Mouse (Mus musculus): Measurements from ENCODE around the gene Smarca2. TPM values are rescaled to one million over a fixed set of nuclear protein-coding genes. Genes with fewer than 3 reads are reported as not detected.

Gene Smarca2
- polyA plus RNA-seq, 1 experiment, result 2.1 TPM

GRCm38 (mm10) chr19:26756399-26756798 is 151.5 kb downstream of the Smarca2 start:
- Histone ChIP-seq H3K27me3 (ENCODE audit: control insufficient read depth, insufficient read depth, insufficient read length) (no peaks in the 10 kb centered on the region), H3K36me3 (ENCODE audit: control insufficient read depth, insufficient read depth) (no peaks in the 10 kb centered on the region), H3K79me3 (ENCODE audit: low read depth) (no peaks in the 10 kb centered on the region), H3K4me3 (ENCODE audit: insufficient read depth, poor library complexity, severe bottlenecking) (no peak overlapping the region), H3K79me2 (ENCODE audit: control insufficient read depth, insufficient read depth) (no peaks in the 10 kb centered on the region), H3ac (ENCODE audit: control insufficient read depth, insufficient read length, low read depth) (no peak overlapping the region)
- TF ChIP-seq CEBPB (IDR thresholded peaks at IDR 0.05; ENCODE audit: low read depth) (no peak), USF1 (IDR thresholded peaks at IDR 0.05; ENCODE audit: low read depth) (no peak), MYOG (IDR thresholded peaks at IDR 0.05; ENCODE audit: control insufficient read depth, extremely low read depth, insufficient read length) (no peak), MYOD1 (IDR thresholded peaks at IDR 0.05; ENCODE audit: control insufficient read depth, insufficient read length, low read depth) (no peak), FOSL1 (IDR thresholded peaks at IDR 0.05; ENCODE audit: insufficient read depth, low read length, poor library complexity, severe bottlenecking) (no peak), MAX (IDR thresholded peaks at IDR 0.05) (no peak), CTCF (IDR thresholded peaks at IDR 0.05; ENCODE audit: control insufficient read depth, insufficient read depth, insufficient read length) (no peak)

GRCm38 (mm10) chr19:26758156-26758555 is 153.3 kb downstream of the Smarca2 start:
- Histone ChIP-seq H3K27me3 (ENCODE audit: control insufficient read depth, insufficient read depth, insufficient read length) (no peaks in the 10 kb centered on the region), H3ac (ENCODE audit: control insufficient read depth, insufficient read length, low read depth) (no peak overlapping the region), H3K79me2 (ENCODE audit: control insufficient read depth, insufficient read depth) (no peaks in the 10 kb centered on the region), H3K36me3 (ENCODE audit: control insufficient read depth, insufficient read depth) (no peaks in the 10 kb centered on the region), H3K79me3 (ENCODE audit: low read depth) (no peaks in the 10 kb centered on the region), H3K4me3 (ENCODE audit: insufficient read depth, poor library complexity, severe bottlenecking) (no peak overlapping the region)
- no peak for TF ChIP-seq MYOD1 (IDR thresholded peaks at IDR 0.05; ENCODE audit: control insufficient read depth, insufficient read length, low read depth)
- TF ChIP-seq MAX (IDR thresholded peaks at IDR 0.05), result no peak
- TF ChIP-seq MYOG (IDR thresholded peaks at IDR 0.05; ENCODE audit: control insufficient read depth, extremely low read depth, insufficient read length), result no peak
- TF ChIP-seq FOSL1 (IDR thresholded peaks at IDR 0.05; ENCODE audit: insufficient read depth, low read length, poor library complexity, severe bottlenecking), result no peak
- TF ChIP-seq USF1 (IDR thresholded peaks at IDR 0.05; ENCODE audit: low read depth), result no peak
- no peak for TF ChIP-seq CTCF (IDR thresholded peaks at IDR 0.05; ENCODE audit: control insufficient read depth, insufficient read depth, insufficient read length)
- TF ChIP-seq CEBPB (IDR thresholded peaks at IDR 0.05; ENCODE audit: low read depth), result no peak

- Histone ChIP-seq H3K79me3 (ENCODE audit: low read depth) (no peaks in the 10 kb centered on the region), H3K79me2 (ENCODE audit: control insufficient read depth, insufficient read depth) (no peaks in the 10 kb centered on the region), H3K27me3 (ENCODE audit: control insufficient read depth, insufficient read depth, insufficient read length) (no peaks in the 10 kb centered on the region), H3K36me3 (ENCODE audit: control insufficient read depth, insufficient read depth) (no peaks in the 10 kb centered on the region), H3ac (ENCODE audit: control insufficient read depth, insufficient read length, low read depth) (no peak overlapping the region), H3K4me3 (ENCODE audit: insufficient read depth, poor library complexity, severe bottlenecking) (no peak overlapping the region)
- TF ChIP-seq MYOD1 (IDR thresholded peaks at IDR 0.05; ENCODE audit: control insufficient read depth, insufficient read length, low read depth) (no peak), MYOG (IDR thresholded peaks at IDR 0.05; ENCODE audit: control insufficient read depth, extremely low read depth, insufficient read length) (no peak), MAX (IDR thresholded peaks at IDR 0.05) (no peak), USF1 (IDR thresholded peaks at IDR 0.05; ENCODE audit: low read depth) (no peak), CTCF (IDR thresholded peaks at IDR 0.05; ENCODE audit: control insufficient read depth, insufficient read depth, insufficient read length) (no peak), CEBPB (IDR thresholded peaks at IDR 0.05; ENCODE audit: low read depth) (no peak), FOSL1 (IDR thresholded peaks at IDR 0.05; ENCODE audit: insufficient read depth, low read length, poor library complexity, severe bottlenecking) (no peak)
These were observed 153.8 kb downstream of the Smarca2 start for GRCm38 (mm10) chr19:26758620-26759019.

GRCm38 (mm10) chr19:26759295-26759694 is 154.4 kb downstream of the Smarca2 start:
- TF ChIP-seq USF1 (IDR thresholded peaks at IDR 0.05; ENCODE audit: low read depth), result no peak
- Histone ChIP-seq H3K27me3 (ENCODE audit: control insufficient read depth, insufficient read depth, insufficient read length) (no peaks in the 10 kb centered on the region), H3ac (ENCODE audit: control insufficient read depth, insufficient read length, low read depth) (no peak overlapping the region), H3K79me3 (ENCODE audit: low read depth) (no peaks in the 10 kb centered on the region), H3K79me2 (ENCODE audit: control insufficient read depth, insufficient read depth) (no peaks in the 10 kb centered on the region), H3K36me3 (ENCODE audit: control insufficient read depth, insufficient read depth) (no peaks in the 10 kb centered on the region), H3K4me3 (ENCODE audit: insufficient read depth, poor library complexity, severe bottlenecking) (no peak overlapping the region)

GRCm38 (mm10) chr19:26761257-26761656 is 156.4 kb downstream of the Smarca2 start:
- H3K36me3 ChIP-seq (ENCODE audit: control insufficient read depth, insufficient read depth), result no peaks in the 10 kb centered on the region
- H3K4me3 ChIP-seq (ENCODE audit: insufficient read depth, poor library complexity, severe bottlenecking), result no peak overlapping the region
- H3K27me3 ChIP-seq (ENCODE audit: control insufficient read depth, insufficient read depth, insufficient read length), result no peaks in the 10 kb centered on the region
- H3K79me2 ChIP-seq (ENCODE audit: control insufficient read depth, insufficient read depth), result no peaks in the 10 kb centered on the region
- H3K79me3 ChIP-seq (ENCODE audit: low read depth), result no peaks in the 10 kb centered on the region
- TF ChIP-seq USF1 (IDR thresholded peaks at IDR 0.05; ENCODE audit: low read depth) (no peak), CEBPB (IDR thresholded peaks at IDR 0.05; ENCODE audit: low read depth) (no peak), CTCF (IDR thresholded peaks at IDR 0.05; ENCODE audit: control insufficient read depth, insufficient read depth, insufficient read length) (no peak), MAX (IDR thresholded peaks at IDR 0.05) (no peak), MYOD1 (IDR thresholded peaks at IDR 0.05; ENCODE audit: control insufficient read depth, insufficient read length, low read depth) (no peak), FOSL1 (IDR thresholded peaks at IDR 0.05; ENCODE audit: insufficient read depth, low read length, poor library complexity, severe bottlenecking) (no peak), MYOG (IDR thresholded peaks at IDR 0.05; ENCODE audit: control insufficient read depth, extremely low read depth, insufficient read length) (no peak)
- H3ac ChIP-seq (ENCODE audit: control insufficient read depth, insufficient read length, low read depth), result no peak overlapping the region

- Histone ChIP-seq H3K79me3 (ENCODE audit: low read depth) (no peaks in the 10 kb centered on the region), H3K36me3 (ENCODE audit: control insufficient read depth, insufficient read depth) (no peaks in the 10 kb centered on the region), H3K27me3 (ENCODE audit: control insufficient read depth, insufficient read depth, insufficient read length) (no peaks in the 10 kb centered on the region), H3ac (ENCODE audit: control insufficient read depth, insufficient read length, low read depth) (no peak overlapping the region), H3K79me2 (ENCODE audit: control insufficient read depth, insufficient read depth) (no peaks in the 10 kb centered on the region), H3K4me3 (ENCODE audit: insufficient read depth, poor library complexity, severe bottlenecking) (no peak overlapping the region)
- TF ChIP-seq CTCF (IDR thresholded peaks at IDR 0.05; ENCODE audit: control insufficient read depth, insufficient read depth, insufficient read length) (no peak), MYOD1 (IDR thresholded peaks at IDR 0.05; ENCODE audit: control insufficient read depth, insufficient read length, low read depth) (no peak), MAX (IDR thresholded peaks at IDR 0.05) (no peak), MYOG (IDR thresholded peaks at IDR 0.05; ENCODE audit: control insufficient read depth, extremely low read depth, insufficient read length) (no peak), CEBPB (IDR thresholded peaks at IDR 0.05; ENCODE audit: low read depth) (no peak), FOSL1 (IDR thresholded peaks at IDR 0.05; ENCODE audit: insufficient read depth, low read length, poor library complexity, severe bottlenecking) (no peak)
These were observed 160.6 kb downstream of the Smarca2 start for GRCm38 (mm10) chr19:26765483-26765882.
